Mouse (Mus musculus) lung, embryonic 16.5 days (tissue): ENCODE data around the gene Ssr1. TPM values are rescaled to one million over a fixed set of nuclear protein-coding genes. Genes with fewer than 3 reads are reported as not detected.

ENCODE experiments used
- ATAC-seq: fragments of 200-750 bp; cut with Nextera tagmentation; 2 replicates; pipeline ENCODE4 v1.8.0; 2017; ENCODE audit warnings: low read depth, mild to moderate bottlenecking, moderate library complexity
- H3K27ac ChIP-seq: fragments of 300-500 bp; sonication (generic); 2 replicates; pipeline ENCODE4 v1.5.1; 2014; ENCODE audit warnings: mild to moderate bottlenecking, control low read depth, low read length
- H3K27me3 ChIP-seq: fragments of 300-500 bp; sonication (generic); 2 replicates; pipeline ENCODE4 v1.6.1; 2014; ENCODE audit warnings: low read depth, low read length, mixed read lengths; ENCODE audit not compliant: control insufficient read depth, insufficient read depth
- H3K36me3 ChIP-seq: fragments of 300-500 bp; sonication (generic); 2 replicates; pipeline ENCODE4 v1.6.1; 2014; ENCODE audit warnings: low read length; ENCODE audit not compliant: control insufficient read depth, insufficient read depth
- H3K4me1 ChIP-seq: fragments of 300-500 bp; sonication (generic); replicated peaks from 2 replicates; pipeline ENCODE4 v1.6.1; 2014; ENCODE audit warnings: low read length, mixed read lengths; ENCODE audit not compliant: control insufficient read depth, insufficient read depth
- H3K4me2 ChIP-seq: fragments of 300-500 bp; sonication (generic); 2 replicates; pipeline ENCODE4 v1.6.1; 2014; ENCODE audit warnings: low read depth, low read length, control low read depth
- H3K4me3 ChIP-seq: fragments of 300-500 bp; sonication (generic); 2 replicates; pipeline ENCODE4 v1.5.1; 2014; ENCODE audit warnings: mild to moderate bottlenecking, low read length, control low read depth
- H3K9ac ChIP-seq: fragments of 300-500 bp; sonication (generic); 2 replicates; pipeline ENCODE4 v1.6.1; 2014; ENCODE audit warnings: low read length, control low read depth
- H3K9me3 ChIP-seq: fragments of 300-500 bp; sonication (generic); 2 replicates; pipeline ENCODE4 v1.6.1; 2016; ENCODE audit warnings: low read length; ENCODE audit not compliant: control insufficient read depth
- WGBS: fragments of 180-500 bp; shearing (Covaris S2); extraction: QIAGEN DNeasy Blood & Tissue Kit; methylation state at CpG from one replicate; pipeline ENCODE4 v1.1.7; 2014; 5-methylcytosine and 5-hydroxymethylcytosine counted together
- polyA plus RNA-seq: library from polyadenylated mRNA; unstranded; fragments of >200 nt; fragmentation: Nextera tagmentation; extraction: Ambion mirVana; gene quantifications from 2 replicates; pipeline ENCODE4 v1.2.1, GENCODE M21; 2015

Ssr1 gene
- polyA plus RNA-seq, 1 experiment from 2014 or later = 163 TPM

GRCm38 (mm10) chr13:37969988-37970387, 24.0 kb downstream of the Ssr1 start:
- Histone ChIP-seq H3K9me3 (no peaks in the 10 kb centered on the region), H3K36me3 (no peaks in the 10 kb centered on the region), H3K4me3 (no peak overlapping the region), H3K9ac (no peak overlapping the region), H3K4me1 (peaks cover 20% of the 10 kb centered on the region), H3K27ac (no peak overlapping the region), H3K27me3 (no peaks in the 10 kb centered on the region), H3K4me2 (no peak overlapping the region)
- WGBS = 58% methylated on average over 8 of the region's 8 CpGs
- ATAC-seq = no peak

- ATAC-seq = no peak; the same call in 1 of the 2 replicates
- Histone ChIP-seq H3K27ac (no peak overlapping the region), H3K9ac (0 out of 2 replicates have a peak overlapping the region, but pooled peaks have one; percentile 32), H3K9me3 (no peaks in the 10 kb centered on the region), H3K4me3 (no peak overlapping the region), H3K36me3 (no peaks in the 10 kb centered on the region), H3K27me3 (no peaks in the 10 kb centered on the region), H3K4me1 (peaks cover 24% of the 10 kb centered on the region), H3K4me2 (0 out of 2 replicates have a peak overlapping the region, but pooled peaks have one; percentile 15)
- 5% methylated on average over 14 of the region's 14 CpGs for WGBS
Measured at GRCm38 (mm10) chr13:37969337-37969736, 24.7 kb downstream of the Ssr1 start.

- Histone ChIP-seq H3K9ac (peak overlapping the region; percentile 44), H3K4me2 (peak overlapping the region; percentile 26; the same call in 1 of the 2 replicates), H3K36me3 (no peaks in the 10 kb centered on the region), H3K4me1 (peaks cover 31% of the 10 kb centered on the region), H3K4me3 (peak overlapping the region; percentile 7; the same call in 1 of the 2 replicates), H3K27ac (peak overlapping the region; percentile 53), H3K9me3 (no peaks in the 10 kb centered on the region), H3K27me3 (no peaks in the 10 kb centered on the region)
- ATAC-seq = no peak
- 22% methylated on average over 10 of the region's 10 CpGs for WGBS
Measured at GRCm38 (mm10) chr13:37967565-37967964, 26.5 kb downstream of the Ssr1 start.

GRCm38 (mm10) chr13:37967052-37967437, 27.0 kb downstream of the Ssr1 start:
- Histone ChIP-seq H3K4me2 (peak overlapping the region; percentile 26; the same call in 1 of the 2 replicates), H3K9me3 (no peaks in the 10 kb centered on the region), H3K36me3 (no peaks in the 10 kb centered on the region), H3K27ac (peak overlapping the region; percentile 53), H3K4me3 (peak overlapping the region; percentile 7; the same call in 1 of the 2 replicates), H3K9ac (peak overlapping the region; percentile 44), H3K27me3 (no peaks in the 10 kb centered on the region), H3K4me1 (peaks cover 31% of the 10 kb centered on the region)
- ATAC-seq = peak; percentile 87
- WGBS = 17% methylated on average over 12 of the region's 12 CpGs

- no peaks in the 10 kb centered on the region for H3K9me3 ChIP-seq
- no peak overlapping the region for H3K4me2 ChIP-seq
- ATAC-seq = peak; percentile 27
- H3K27me3 ChIP-seq = no peaks in the 10 kb centered on the region
- peaks cover 31% of the 10 kb centered on the region for H3K4me1 ChIP-seq
- H3K4me3 ChIP-seq = no peak overlapping the region
- no peak overlapping the region for H3K9ac ChIP-seq
- WGBS = 63% methylated on average over 15 of the region's 15 CpGs
- peak overlapping the region; percentile 38; the same call in 1 of the 2 replicates for H3K27ac ChIP-seq
- H3K36me3 ChIP-seq = no peaks in the 10 kb centered on the region
Measured at GRCm38 (mm10) chr13:37966256-37967051, 27.6 kb downstream of the Ssr1 start.

- H3K27ac ChIP-seq = no peak overlapping the region
- peaks cover 31% of the 10 kb centered on the region for H3K4me1 ChIP-seq
- H3K36me3 ChIP-seq = no peaks in the 10 kb centered on the region
- no peak for ATAC-seq
- 56% methylated on average over 17 of the region's 17 CpGs for WGBS
- H3K27me3 ChIP-seq = no peaks in the 10 kb centered on the region
- H3K9me3 ChIP-seq = no peaks in the 10 kb centered on the region
- H3K9ac ChIP-seq = no peak overlapping the region
- H3K4me2 ChIP-seq = no peak overlapping the region
- no peak overlapping the region for H3K4me3 ChIP-seq
Measured at GRCm38 (mm10) chr13:37965126-37965914, 28.7 kb downstream of the Ssr1 start.

GRCm38 (mm10) chr13:37964128-37965087, 29.6 kb downstream of the Ssr1 start:
- no peaks in the 10 kb centered on the region for H3K36me3 ChIP-seq
- 43% methylated on average over 20 of the region's 20 CpGs for WGBS
- H3K4me2 ChIP-seq = peak overlapping the region; percentile 64
- H3K4me1 ChIP-seq = peaks cover 31% of the 10 kb centered on the region
- no peaks in the 10 kb centered on the region for H3K27me3 ChIP-seq
- H3K9me3 ChIP-seq = no peaks in the 10 kb centered on the region
- peak overlapping the region; percentile 49; the same call in 1 of the 2 replicates for H3K4me3 ChIP-seq
- peak overlapping the region; percentile 64 for H3K9ac ChIP-seq
- no peak overlapping the region for H3K27ac ChIP-seq
- no peak for ATAC-seq

- H3K4me1 ChIP-seq = peaks cover 26% of the 10 kb centered on the region
- no peak overlapping the region for H3K27ac ChIP-seq
- ATAC-seq = peak; percentile 34
- H3K36me3 ChIP-seq = no peaks in the 10 kb centered on the region
- 4% methylated on average over 12 of the region's 12 CpGs for WGBS
- H3K9me3 ChIP-seq = no peaks in the 10 kb centered on the region
- H3K27me3 ChIP-seq = no peaks in the 10 kb centered on the region
- peak overlapping the region; percentile 64 for H3K9ac ChIP-seq
- H3K4me2 ChIP-seq = peak overlapping the region; percentile 64
- peak overlapping the region; percentile 49 for H3K4me3 ChIP-seq
Measured at GRCm38 (mm10) chr13:37963354-37964007, 30.5 kb downstream of the Ssr1 start.
